Mouse (Mus musculus) T-helper 1 cell (primary cell): Measurements from ENCODE around the gene Ntm.

Source experiments
- in situ Hi-C: fragments of 300-600 bp; cut with MboI, MseI; formaldehyde crosslinking; loops from one replicate; pipeline ENCODE4 v1.15.1; 2025; ENCODE audit warnings: high pct_unique_total_duplicates

The Ntm gene

DNA sequence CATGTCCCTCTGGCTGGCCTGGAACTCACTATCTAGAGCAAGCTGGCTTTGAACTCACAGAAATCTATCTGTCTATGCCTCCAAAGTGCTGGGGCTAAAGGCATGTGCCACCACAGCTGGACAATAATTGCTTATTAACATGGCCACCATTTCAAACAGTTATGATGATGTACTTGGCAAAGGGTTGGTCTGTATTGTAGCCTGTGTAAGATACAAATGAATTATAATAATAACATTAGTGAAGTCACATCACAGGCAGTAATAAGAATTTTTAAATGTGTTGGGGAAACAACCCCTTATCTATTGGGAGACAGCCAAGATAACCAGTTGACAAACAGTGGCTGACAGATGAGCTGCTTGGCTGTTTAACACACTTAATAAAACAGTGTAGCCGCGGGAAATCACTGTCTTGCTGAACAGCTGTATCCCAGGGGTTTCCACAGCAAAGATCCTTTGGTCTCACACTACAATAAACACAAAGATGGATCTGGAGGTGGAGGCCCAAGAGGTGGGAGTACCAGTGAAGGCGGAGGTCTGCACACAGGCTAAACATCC, 302.8 kb downstream of the Ntm start:
- in situ Hi-C loops = loop anchor here (5.0 to 25.0 kb wide), 3 partner anchors 767 to 1452 kb away; partner anchors contain the start of genes Adamts8 and Snx19

DNA sequence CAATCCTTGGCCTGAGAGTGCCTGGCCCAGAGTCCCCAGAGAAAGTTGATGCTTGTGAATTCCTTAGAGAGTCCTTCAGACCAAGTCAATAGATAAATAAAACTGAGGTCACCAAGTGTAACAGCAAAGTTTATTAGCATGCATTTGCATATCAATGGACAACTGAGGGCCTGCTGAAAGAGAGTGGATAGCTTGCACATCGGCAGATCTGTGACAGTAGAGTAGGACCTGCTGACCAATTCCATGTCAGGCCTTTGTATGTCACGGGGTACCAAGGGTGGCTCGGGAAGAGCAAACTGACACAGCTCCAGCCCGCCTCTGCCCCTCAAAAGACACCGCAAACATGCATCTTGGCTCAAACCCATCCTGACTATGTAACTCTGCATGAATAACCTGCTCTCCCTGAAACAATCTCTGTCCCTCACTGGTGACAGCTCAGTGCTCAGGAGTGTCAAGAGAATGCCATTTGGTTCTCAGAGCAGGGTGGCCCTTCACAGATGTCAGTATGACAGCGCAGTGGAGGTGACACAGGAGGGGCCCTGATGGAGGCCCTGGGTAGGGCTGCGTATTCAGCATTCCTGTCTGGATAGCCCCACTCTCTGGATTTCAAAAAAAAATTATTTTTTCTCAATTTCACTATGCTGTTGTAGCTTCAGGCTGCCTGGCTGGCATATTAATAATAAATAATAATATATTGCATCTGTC, 305.0 kb downstream of the Ntm start:
- in situ Hi-C loops = loop anchor here (25.0 kb wide), 2 partner anchors 1279 to 1454 kb away; partner anchors contain the start of gene Adamts8

DNA sequence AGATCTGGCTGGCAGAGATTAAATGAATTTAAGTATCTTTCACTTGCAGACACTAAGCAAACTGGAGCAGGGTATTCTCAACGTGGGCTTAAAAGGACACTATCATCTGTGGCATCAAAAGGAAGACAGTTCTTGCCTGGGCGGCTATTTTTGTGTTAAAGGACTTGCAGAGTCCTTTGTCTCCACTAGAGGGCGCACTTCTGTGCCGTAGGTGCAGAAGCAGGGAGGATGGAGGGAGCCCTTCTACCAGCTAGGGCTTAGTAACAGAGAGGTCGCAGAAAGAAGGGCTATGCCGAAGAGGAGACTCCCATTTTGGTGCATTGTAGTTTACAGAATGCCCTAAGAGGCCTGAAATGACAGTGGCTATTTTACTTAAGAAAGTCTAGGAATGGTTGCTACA, 308.1 kb downstream of the Ntm start:
- in situ Hi-C loops = loop anchor here (25.0 kb wide), 2 partner anchors 1282 to 1457 kb away; partner anchors contain the start of gene Adamts8

DNA sequence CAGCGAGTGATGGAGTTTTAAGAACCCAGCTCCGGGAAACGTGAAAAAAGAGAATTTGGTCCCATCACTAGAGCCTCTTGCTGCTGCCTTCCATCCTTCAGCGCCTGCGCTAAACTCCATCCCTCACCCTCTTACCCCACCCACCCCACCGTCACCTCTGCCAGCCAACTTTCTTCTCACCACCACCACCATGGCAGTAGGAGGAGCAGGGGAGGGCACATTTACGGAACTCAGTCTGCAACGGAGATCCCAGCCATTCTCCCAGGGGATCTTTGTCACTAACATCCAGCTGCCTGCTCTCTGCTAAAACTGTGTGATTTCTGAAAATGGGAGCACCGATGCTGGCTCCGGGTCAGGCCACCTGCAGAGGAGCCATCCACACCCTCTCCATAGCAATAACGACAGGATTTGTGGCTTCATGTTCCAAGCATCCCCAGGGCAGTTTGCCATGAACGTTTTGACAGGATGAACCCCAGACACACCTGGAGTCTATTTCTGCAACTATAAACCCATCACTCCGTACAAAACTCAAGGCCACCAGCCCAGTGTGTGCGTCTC, 309.2 kb downstream of the Ntm start:
- in situ Hi-C loops = loop anchor here (25.0 kb wide), 2 partner anchors 1284 to 1459 kb away; partner anchors contain the start of gene Adamts8

DNA sequence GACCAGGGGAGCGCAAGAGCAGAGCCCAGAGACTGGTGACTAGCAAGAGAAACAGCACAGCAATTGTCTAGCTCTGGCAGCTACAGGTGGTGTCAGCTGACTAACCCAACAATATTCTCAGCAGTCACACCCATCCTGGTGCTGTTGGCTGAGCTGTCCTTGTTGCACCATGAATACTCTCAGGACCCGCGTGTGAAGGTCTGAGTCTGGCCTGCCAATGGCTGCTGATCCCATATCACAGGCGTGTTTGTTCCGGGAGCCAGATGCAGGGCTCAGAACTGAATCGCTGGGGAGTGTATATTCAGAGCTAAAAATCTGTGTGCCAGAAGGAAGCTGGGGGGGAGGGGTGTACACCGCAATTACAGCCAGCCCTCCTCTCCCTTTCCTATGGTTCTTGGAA, 310.1 kb downstream of the Ntm start:
- in situ Hi-C loops = loop anchor here (25.0 kb wide), 2 partner anchors 1284 to 1459 kb away; partner anchors contain the start of gene Adamts8

DNA sequence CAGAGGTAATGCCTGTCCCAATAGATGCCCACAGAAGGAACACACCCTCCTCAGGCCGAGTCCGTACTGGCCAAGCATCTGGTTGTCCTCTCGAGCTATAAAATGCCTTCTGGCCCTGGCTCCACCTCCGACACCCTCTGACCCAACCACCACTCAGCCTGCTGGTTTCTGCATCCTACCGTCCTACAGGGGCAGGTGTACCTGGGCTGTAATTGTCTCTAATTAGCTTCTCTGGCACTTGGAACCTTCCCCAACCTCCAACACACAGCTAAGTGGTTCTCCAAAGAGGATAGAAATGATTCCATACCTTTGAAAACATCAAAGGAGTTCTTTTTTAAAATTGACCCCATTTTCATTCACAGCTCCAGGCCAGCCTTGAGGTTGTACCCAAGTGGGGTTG, 311.1 kb downstream of the Ntm start:
- in situ Hi-C loops = loop anchor here (25.0 kb wide), 2 partner anchors 1285 to 1460 kb away; partner anchors contain the start of gene Adamts8

DNA sequence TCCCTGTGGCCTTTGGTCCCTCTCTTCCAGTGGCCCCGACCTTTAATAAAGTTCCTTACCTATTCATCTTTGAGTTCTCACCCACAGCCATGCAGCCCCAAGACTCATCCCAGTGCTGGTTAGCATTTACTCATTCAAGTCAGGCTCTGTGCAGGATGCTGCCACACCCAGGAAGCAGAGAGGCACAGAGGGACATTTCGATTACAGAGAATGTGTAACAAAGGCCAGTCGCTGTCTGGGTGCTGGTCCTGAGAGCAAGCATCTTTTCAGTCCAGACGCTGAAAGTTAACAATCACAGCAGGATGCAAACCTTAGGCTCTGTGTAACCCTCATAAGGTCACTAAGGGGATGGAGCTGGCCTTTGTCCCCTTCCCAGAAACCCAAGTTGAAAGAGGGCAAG, 311.7 kb downstream of the Ntm start:
- in situ Hi-C loops = loop anchor here (25.0 kb wide), 2 partner anchors 1286 to 1461 kb away; partner anchors contain the start of gene Adamts8

DNA sequence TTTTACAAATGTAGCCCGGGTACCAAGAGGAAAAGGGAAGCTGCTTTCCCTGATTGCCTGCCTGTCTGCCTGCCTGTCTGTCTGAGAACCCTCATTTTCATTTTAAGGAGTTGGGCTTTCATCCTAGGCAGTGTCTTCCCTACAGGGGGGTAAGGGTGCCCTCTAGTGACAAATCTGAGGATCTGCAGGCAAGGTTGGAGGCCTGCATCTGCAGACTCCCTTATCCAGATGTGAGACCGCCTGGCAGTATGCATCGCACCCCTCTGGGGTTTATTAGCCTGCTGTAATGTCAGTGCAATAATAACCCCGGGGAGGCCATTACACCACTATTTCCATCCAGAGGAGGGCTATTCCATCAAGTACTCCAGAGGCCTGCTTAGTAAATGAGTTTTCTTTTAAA, 312.3 kb downstream of the Ntm start:
- in situ Hi-C loops = loop anchor here (25.0 kb wide), 2 partner anchors 1287 to 1462 kb away; partner anchors contain the start of gene Adamts8

DNA sequence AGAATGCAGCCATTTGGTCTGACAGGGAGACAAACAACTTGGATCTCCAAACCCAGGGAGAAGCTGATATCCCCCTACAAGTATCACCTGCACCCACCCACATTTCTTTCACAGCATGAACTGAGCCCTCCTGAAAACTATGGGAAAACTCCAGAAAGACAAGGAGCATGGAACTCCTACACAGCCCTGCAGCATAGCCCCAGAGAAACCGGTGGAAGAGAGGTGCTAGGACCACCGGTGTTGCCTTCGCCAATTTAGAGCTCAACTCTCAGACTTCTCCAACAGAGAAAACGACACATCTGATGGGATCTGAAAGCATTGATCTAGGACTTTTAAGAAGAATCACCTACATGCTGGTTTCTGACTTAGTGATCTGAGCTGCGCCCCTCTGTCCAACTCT, 312.7 kb downstream of the Ntm start:
- in situ Hi-C loops = loop anchor here (25.0 kb wide), 2 partner anchors 1287 to 1462 kb away; partner anchors contain the start of gene Adamts8

DNA sequence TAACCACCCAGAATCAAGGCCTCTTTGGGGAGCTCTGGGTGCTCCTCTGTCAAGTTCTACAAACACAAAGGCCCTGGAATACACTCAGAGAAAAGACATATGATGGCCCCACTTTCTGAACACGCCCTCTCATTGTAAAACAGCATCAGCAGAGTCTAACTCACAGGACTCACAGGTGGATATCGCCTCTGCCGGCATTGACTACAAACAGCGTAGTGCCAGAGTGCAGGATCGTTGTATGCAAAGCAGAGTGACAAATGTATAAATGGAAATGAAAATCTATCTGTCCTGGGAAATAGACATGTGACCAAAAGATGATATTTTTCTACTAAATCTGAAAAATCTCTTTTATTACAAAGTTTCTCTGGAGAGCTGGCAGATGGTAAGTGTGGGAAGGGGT, 314.7 kb downstream of the Ntm start:
- in situ Hi-C loops = no loop called here

DNA sequence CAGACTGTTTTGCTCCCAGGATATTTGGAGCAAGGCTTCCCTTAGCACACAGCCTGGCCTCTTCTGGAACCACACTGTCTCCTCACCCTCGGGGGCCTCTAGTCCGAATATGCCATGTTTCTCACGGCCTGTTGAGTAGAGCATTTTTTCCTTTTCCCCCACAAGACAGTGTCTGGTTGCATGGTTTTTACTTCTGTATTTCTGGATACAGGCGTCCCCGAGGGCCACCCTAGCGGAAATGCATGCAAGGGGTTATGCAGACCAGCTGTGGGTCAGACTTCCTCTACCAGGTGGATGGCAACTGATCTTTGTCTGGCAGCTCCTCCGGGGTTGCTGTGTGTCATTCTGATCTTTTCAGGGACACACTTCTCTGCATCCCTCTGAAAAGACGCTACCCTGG, 315.2 kb downstream of the Ntm start:
- in situ Hi-C loops = no loop called here

DNA sequence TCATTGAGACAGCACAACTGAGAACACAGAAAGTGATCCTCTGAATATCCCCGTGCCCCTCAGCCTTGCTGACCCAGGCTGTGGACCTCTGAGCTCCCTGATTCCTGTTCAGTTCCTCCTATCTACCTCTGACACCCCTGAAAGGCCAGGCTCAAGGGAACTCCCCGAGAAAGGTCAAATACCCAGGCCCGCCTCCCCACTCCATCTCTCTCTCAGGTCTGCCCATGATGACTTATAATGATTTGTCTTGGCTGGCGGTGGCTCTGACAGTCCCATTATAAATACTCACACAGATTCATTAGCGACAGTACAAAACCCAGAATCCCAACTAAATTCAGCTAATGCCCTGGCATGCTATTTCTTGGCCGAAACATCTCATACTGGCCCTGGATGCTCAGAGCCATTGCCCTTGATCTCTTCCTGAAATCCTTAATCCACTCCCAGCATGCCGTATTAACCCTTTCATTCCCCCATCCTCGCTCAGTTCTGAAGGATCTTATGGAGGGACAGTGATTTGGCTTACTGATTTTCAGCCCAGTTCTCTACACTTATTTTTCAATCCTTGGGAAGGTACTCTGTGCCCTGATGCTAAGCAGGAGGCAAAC, 317.0 kb downstream of the Ntm start:
- in situ Hi-C loops = no loop called here

DNA sequence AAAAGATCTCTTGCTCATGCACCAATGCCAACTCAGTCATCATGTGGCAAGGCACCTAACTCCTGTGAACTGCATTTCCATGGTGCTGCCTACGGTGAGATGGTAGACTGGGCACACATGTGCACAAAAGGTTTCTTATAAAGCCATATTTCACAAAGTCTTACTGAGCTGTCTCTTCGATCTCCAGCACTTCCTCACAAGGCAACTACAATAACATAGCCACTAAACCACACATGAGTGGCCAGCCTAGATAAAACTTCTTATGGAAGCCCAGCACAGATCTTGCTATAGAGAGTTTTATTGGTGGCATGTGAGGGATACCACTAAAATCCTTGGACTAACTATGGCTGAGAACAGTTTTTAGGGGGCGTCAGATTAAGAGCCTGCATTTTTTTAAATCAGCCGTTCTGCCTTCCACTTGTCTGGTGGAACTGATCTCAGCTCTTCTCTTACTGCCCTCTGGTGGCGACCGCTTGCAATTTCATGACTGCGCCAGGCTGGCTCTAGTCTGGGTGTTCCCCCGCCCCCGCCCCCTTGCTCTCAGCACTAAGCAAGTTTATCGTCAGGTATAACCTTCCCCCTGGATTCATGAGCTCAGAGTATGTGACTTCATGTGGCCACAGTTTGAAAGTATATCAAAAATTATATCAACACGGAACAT, 319.8 kb downstream of the Ntm start:
- in situ Hi-C loops = loop anchor here (5.0 kb wide), 1 partner anchor 1381 kb away; no protein-coding TSS in a partner anchor

DNA sequence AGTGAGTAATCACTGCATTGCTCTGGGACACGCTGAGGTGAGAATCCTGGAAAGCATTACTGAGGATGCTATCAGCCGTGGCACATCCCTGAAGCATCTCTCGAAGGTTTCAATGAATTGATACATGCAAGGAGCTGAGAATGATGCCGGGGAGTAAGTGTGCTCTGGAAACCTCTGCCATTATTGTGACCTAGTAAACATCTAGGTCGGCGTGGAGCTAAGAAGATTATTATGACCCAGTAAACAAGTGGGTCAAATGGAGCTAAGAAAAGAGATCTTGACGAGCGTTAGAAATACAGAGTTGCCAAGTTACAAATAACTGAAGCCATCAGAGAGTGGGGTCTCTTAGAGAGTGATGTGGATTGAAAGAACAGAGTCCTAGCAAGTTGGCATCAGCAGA, 325.6 kb downstream of the Ntm start:
- in situ Hi-C loops = no loop called here

DNA sequence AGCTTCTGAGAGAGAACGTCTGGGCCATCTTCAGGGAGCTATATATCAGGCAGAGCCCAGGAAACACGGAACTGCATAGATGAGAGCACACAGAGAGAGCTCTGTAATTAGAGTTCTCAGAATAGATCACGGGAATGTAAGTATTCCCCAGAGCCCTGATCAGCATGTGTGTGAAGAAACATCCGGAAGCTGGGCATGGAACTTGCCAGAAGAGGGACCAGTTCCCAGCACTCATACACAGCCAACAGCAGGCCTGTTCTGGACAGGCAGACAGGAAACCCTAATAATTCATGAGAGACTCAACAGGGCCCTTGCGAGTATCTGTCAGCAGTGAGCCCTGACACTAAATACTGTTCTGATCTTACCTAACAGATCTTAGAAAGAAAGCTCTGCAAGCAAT, 345.8 kb downstream of the Ntm start:
- in situ Hi-C loops = no loop called here

DNA sequence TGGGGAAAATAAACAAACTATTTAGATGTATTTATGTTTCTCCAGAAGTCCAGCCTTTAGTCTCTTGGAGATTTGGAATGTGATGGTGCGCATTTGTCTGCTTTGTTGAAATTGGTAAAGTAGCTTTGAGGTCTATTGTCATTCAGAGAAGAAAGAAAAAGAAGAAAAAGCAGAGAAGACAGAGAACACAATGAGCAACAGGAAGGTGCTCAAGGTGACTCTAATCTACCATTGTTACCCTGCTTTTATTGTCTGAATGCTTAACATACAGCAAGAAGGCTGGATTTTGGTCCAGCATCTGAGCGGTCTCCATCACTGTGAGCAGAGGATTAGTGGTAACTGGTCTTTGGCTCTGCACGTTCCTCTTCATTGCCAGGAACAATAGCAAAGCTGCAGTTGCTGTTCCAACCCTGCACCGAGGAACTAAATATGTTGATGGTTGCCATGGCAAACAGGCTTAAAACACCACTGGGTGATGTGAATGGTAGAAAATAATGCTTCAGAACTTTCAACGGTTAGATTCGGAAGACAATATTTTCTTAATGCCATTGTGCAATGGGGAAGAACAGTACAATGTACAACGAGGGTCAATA, 350.8 kb downstream of the Ntm start:
- in situ Hi-C loops = no loop called here

DNA sequence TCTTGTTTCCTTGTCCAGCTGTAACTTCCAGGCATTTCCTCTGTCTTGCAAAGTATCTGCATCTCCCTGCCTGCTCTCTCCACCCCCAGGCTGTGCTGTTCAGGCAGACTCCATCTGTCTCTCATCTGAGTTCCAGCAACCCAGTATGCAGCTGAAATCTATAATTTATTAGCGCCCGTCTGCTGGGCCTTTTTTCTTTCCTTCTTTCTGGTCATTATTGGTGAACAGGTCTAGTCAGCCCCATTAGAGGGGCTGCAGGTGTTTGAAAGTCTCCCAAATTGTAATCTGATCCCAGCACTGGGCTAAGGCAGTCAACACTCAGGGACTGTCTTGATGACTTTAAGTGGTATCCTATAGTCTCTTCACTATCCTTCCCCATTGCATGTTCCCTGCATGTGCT, 352.1 kb downstream of the Ntm start:
- in situ Hi-C loops = no loop called here

DNA sequence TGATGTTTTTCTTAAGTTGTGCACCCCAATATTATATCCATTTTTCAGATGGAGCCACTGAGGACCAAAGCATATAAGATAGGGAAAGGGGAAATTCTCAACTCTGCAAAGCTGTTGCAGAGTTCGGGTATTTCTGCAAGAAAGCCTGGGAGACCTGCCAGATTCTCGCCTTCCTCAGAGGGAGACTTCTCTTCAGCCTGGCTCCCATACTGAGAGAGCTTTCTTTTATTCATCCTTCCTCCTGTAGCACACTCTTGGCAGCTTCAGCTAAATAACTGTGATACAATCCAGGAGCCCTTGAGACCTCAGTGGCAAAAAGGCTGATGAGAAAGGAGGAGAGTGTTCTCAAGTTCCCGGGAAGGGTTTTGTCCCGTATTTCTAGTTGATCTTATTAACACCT, 365.3 kb downstream of the Ntm start:
- in situ Hi-C loops = no loop called here

DNA sequence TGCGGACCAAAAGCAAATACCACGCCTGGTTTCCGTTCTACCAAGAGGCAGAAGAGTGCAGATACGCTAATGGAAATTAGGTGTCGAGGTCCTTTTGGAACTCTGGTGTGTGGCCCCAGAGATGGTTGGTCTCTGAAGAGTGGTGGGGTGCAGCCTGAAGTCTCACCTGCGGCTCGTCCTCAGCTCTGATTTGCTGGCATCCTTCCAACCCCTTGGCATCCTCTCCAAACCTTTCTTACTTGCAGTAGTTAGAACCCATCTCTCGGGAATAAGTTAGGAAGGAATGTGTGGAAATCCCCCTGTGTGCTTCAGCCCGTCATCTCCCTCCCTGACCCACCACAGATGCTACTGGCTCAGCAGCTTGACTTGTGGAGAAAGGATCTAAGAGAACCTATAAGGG, 367.6 kb downstream of the Ntm start:
- in situ Hi-C loops = no loop called here

DNA sequence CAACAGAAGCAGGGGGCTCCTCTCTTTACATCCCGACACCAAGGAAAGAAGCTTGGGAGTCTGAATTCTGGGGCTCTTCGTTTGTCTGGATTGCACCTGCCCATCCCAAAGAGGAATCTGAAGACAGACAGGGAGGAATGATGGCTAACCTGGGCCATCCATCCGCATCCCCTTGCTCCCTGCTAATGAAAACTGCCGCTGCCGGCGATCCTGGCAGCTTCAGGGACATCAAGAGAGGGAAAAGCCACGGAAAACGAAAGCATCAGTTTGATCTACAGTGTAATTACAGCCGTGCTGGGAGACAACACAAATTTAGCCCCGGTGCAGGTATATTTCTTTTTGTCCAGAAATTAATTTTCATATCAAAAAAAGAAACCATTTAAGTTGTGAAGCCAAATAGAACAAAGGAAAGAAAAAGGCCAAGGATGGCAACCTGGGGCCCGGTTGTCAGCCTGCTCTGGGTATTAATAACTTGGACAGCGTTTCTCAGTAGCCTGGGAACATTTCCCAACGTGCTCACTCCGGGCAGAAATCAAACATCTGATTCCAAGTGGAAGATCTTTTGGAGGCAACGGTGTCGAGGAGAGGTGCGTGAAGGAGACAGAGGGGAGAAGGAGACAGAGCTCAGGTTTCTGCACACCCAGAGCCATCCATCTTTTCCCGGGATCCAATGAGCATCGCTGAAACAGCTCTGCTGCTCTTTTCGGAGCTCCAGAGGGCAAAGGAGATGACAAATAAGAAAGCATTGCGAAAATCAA, 368.2 kb downstream of the Ntm start:
- in situ Hi-C loops = no loop called here
